Mouse (Mus musculus) gastrocnemius, postnatal 10 days (tissue): ENCODE data around the gene Nat10. TPM values are rescaled to one million over a fixed set of nuclear protein-coding genes. Genes with fewer than 3 reads are reported as not detected.

Experiments used
- total RNA-seq, 2 experiments: library from RNA; stranded (reverse); gene quantifications; 2 replicates each; pipeline ENCODE4 v1.2.3; 2021

The Nat10 gene
- total RNA-seq, 2 experiments from 2014 or later: 20.0 to 20.2 TPM

Other genes with a start within 250 kb of the Nat10 start
- 10 to 100 TPM; 11.0 to 13.6 TPM for gene Abtb2, start 195.0 kb downstream of the Nat10 start, total RNA-seq
- gene Caprin1, start 36.4 kb upstream of the Nat10 start, total RNA-seq: 100 to 1,000 TPM; 202 to 209 TPM
- 10 to 100 TPM; 11.9 to 14.1 TPM for gene Lmo2, start 196.7 kb upstream of the Nat10 start, total RNA-seq